Mouse (Mus musculus): Measurements from ENCODE around the gene AI467606. TPM values are rescaled to one million over a fixed set of nuclear protein-coding genes. Genes with fewer than 3 reads are reported as not detected.

Gene AI467606
- polyA plus RNA-seq, 1 experiment from 2014 or later: 2.2 TPM

GRCm38 (mm10) chr7:127113614-127114259, 22.6 kb downstream of the AI467606 start:
- H3K9ac ChIP-seq (ENCODE audit: low read depth, low read length): no peak overlapping the region
- no peaks in the 10 kb centered on the region for H3K4me1 ChIP-seq (ENCODE audit: control insufficient read depth, insufficient read depth, low read depth, low read length)
- ATAC-seq: no peak
- no peaks in the 10 kb centered on the region for H3K36me3 ChIP-seq (ENCODE audit: control insufficient read depth, insufficient read depth, low read length)
- no peak overlapping the region for H3K4me3 ChIP-seq (ENCODE audit: low read length)
- WGBS: 49% methylated on average over 12 of the region's 12 CpGs
- H3K27ac ChIP-seq (ENCODE audit: low read depth, low read length): no peak overlapping the region
- no peak overlapping the region for H3K4me2 ChIP-seq (ENCODE audit: low read length)
- no peaks in the 10 kb centered on the region for H3K27me3 ChIP-seq (replicated peaks; ENCODE audit: control insufficient read depth, insufficient read depth, low read length)
- no peaks in the 10 kb centered on the region for H3K9me3 ChIP-seq (ENCODE audit: control insufficient read depth, low read length)

GRCm38 (mm10) chr7:127114920-127115319, 23.8 kb downstream of the AI467606 start:
- Histone ChIP-seq H3K27ac (ENCODE audit: low read depth, low read length) (no peak overlapping the region), H3K4me1 (ENCODE audit: control insufficient read depth, insufficient read depth, low read depth, low read length) (no peaks in the 10 kb centered on the region), H3K9me3 (ENCODE audit: control insufficient read depth, low read length) (no peaks in the 10 kb centered on the region), H3K9ac (ENCODE audit: low read depth, low read length) (no peak overlapping the region), H3K4me2 (ENCODE audit: low read length) (no peak overlapping the region), H3K36me3 (ENCODE audit: control insufficient read depth, insufficient read depth, low read length) (no peaks in the 10 kb centered on the region), H3K4me3 (ENCODE audit: low read length) (no peak overlapping the region), H3K27me3 (replicated peaks; ENCODE audit: control insufficient read depth, insufficient read depth, low read length) (no peaks in the 10 kb centered on the region)
- ATAC-seq: no peak
- 84% methylated on average over 11 of the region's 11 CpGs for WGBS

- H3K9ac ChIP-seq (ENCODE audit: low read depth, low read length): no peak overlapping the region
Observed at GRCm38 (mm10) chr7:127116331-127116935, 25.3 kb downstream of the AI467606 start.

GRCm38 (mm10) chr7:127117948-127118347, 26.8 kb downstream of the AI467606 start:
- H3K4me3 ChIP-seq (ENCODE audit: low read length): no peak overlapping the region
- no peak overlapping the region for H3K27ac ChIP-seq (ENCODE audit: low read depth, low read length)
- H3K36me3 ChIP-seq (ENCODE audit: control insufficient read depth, insufficient read depth, low read length): no peaks in the 10 kb centered on the region
- no peaks in the 10 kb centered on the region for H3K4me1 ChIP-seq (ENCODE audit: control insufficient read depth, insufficient read depth, low read depth, low read length)
- H3K4me2 ChIP-seq (ENCODE audit: low read length): no peak overlapping the region; the same call in 1 of the 2 replicates
- 47% methylated on average over 5 of the region's 5 CpGs for WGBS
- H3K9me3 ChIP-seq (ENCODE audit: control insufficient read depth, low read length): no peaks in the 10 kb centered on the region
- H3K27me3 ChIP-seq (replicated peaks; ENCODE audit: control insufficient read depth, insufficient read depth, low read length): peaks cover 7% of the 10 kb centered on the region; the same call in 1 of the 2 replicates
- no peak for ATAC-seq
- no peak overlapping the region for H3K9ac ChIP-seq (ENCODE audit: low read depth, low read length)

More at GRCm38 (mm10) chr7:127116331-127116935, 25.3 kb downstream of the AI467606 start:
- H3K36me3 ChIP-seq (ENCODE audit: control insufficient read depth, insufficient read depth, low read length): no peaks in the 10 kb centered on the region
- H3K27me3 ChIP-seq (replicated peaks; ENCODE audit: control insufficient read depth, insufficient read depth, low read length): 0 out of 2 replicates have a peak, but pooled peaks cover 5% of the 10 kb centered on the region
- H3K4me2 ChIP-seq (ENCODE audit: low read length): no peak overlapping the region
- H3K4me3 ChIP-seq (ENCODE audit: low read length): no peak overlapping the region
- no peaks in the 10 kb centered on the region for H3K9me3 ChIP-seq (ENCODE audit: control insufficient read depth, low read length)
- H3K27ac ChIP-seq (ENCODE audit: low read depth, low read length): no peak overlapping the region
- no peaks in the 10 kb centered on the region for H3K4me1 ChIP-seq (ENCODE audit: control insufficient read depth, insufficient read depth, low read depth, low read length)
- 43% methylated on average over 11 of the region's 11 CpGs for WGBS
- ATAC-seq: no peak

GRCm38 (mm10) chr7:127118671-127119445, 27.7 kb downstream of the AI467606 start:
- H3K4me2 ChIP-seq (ENCODE audit: low read length): no peak overlapping the region
- H3K9me3 ChIP-seq (ENCODE audit: control insufficient read depth, low read length): no peaks in the 10 kb centered on the region
- H3K4me3 ChIP-seq (ENCODE audit: low read length): no peak overlapping the region
- no peak for ATAC-seq
- H3K36me3 ChIP-seq (ENCODE audit: control insufficient read depth, insufficient read depth, low read length): no peaks in the 10 kb centered on the region
- no peaks in the 10 kb centered on the region for H3K4me1 ChIP-seq (ENCODE audit: control insufficient read depth, insufficient read depth, low read depth, low read length)
- peaks cover 7% of the 10 kb centered on the region; the same call in 1 of the 2 replicates for H3K27me3 ChIP-seq (replicated peaks; ENCODE audit: control insufficient read depth, insufficient read depth, low read length)
- H3K27ac ChIP-seq (ENCODE audit: low read depth, low read length): no peak overlapping the region
- no peak overlapping the region for H3K9ac ChIP-seq (ENCODE audit: low read depth, low read length)
- 40% methylated on average over 14 of the region's 14 CpGs for WGBS

- H3K36me3 ChIP-seq (ENCODE audit: control insufficient read depth, insufficient read depth, low read length): no peaks in the 10 kb centered on the region
- peaks cover 5% of the 10 kb centered on the region; the same call in 1 of the 2 replicates for H3K9me3 ChIP-seq (ENCODE audit: control insufficient read depth, low read length)
- H3K27me3 ChIP-seq (replicated peaks; ENCODE audit: control insufficient read depth, insufficient read depth, low read length): peaks cover 7% of the 10 kb centered on the region; the same call in 1 of the 2 replicates
- no peak for ATAC-seq
- H3K4me3 ChIP-seq (ENCODE audit: low read length): no peak overlapping the region
- 11% methylated on average over 21 of the region's 21 CpGs for WGBS
- no peaks in the 10 kb centered on the region for H3K4me1 ChIP-seq (ENCODE audit: control insufficient read depth, insufficient read depth, low read depth, low read length)
- no peak overlapping the region for H3K9ac ChIP-seq (ENCODE audit: low read depth, low read length)
- H3K27ac ChIP-seq (ENCODE audit: low read depth, low read length): no peak overlapping the region
- no peak overlapping the region for H3K4me2 ChIP-seq (ENCODE audit: low read length)
Observed at GRCm38 (mm10) chr7:127121061-127121910, 30.1 kb downstream of the AI467606 start.

- Histone ChIP-seq H3K4me2 (ENCODE audit: low read length) (no peak within 1 kb of the TSS), H3K4me3 (ENCODE audit: low read length) (no peak within 1 kb of the TSS), H3K9ac (ENCODE audit: low read depth, low read length) (no peak within 1 kb of the TSS), H3K27me3 (replicated peaks; ENCODE audit: control insufficient read depth, insufficient read depth, low read length) (peaks cover 7% of the 10 kb centered on the region; the same call in 1 of the 2 replicates), H3K36me3 (ENCODE audit: control insufficient read depth, insufficient read depth, low read length) (no peaks in the 10 kb centered on the region), H3K27ac (ENCODE audit: low read depth, low read length) (no peak within 1 kb of the TSS), H3K9me3 (ENCODE audit: control insufficient read depth, low read length) (peaks cover 5% of the 10 kb centered on the region; the same call in 1 of the 2 replicates), H3K4me1 (ENCODE audit: control insufficient read depth, insufficient read depth, low read depth, low read length) (no peaks in the 10 kb centered on the region)
- no peak for ATAC-seq
- 13% methylated on average over 7 of the region's 7 CpGs for WGBS
Observed at GRCm38 (mm10) chr7:127121911-127122270, 30.7 kb downstream of the AI467606 start, which contains the start of gene Qprt. TSS of gene Qprt (minus strand) at chr7:127122226.

- no peaks in the 10 kb centered on the region for H3K4me1 ChIP-seq (ENCODE audit: control insufficient read depth, insufficient read depth, low read depth, low read length)
- H3K36me3 ChIP-seq (ENCODE audit: control insufficient read depth, insufficient read depth, low read length): no peaks in the 10 kb centered on the region
- H3K27ac ChIP-seq (ENCODE audit: low read depth, low read length): no peak overlapping the region
- no peak overlapping the region for H3K4me2 ChIP-seq (ENCODE audit: low read length)
- H3K9ac ChIP-seq (ENCODE audit: low read depth, low read length): no peak overlapping the region
- H3K4me3 ChIP-seq (ENCODE audit: low read length): no peak overlapping the region
- WGBS: 12% methylated on average over 4 of the region's 4 CpGs
- H3K27me3 ChIP-seq (replicated peaks; ENCODE audit: control insufficient read depth, insufficient read depth, low read length): no peaks in the 10 kb centered on the region
- no peaks in the 10 kb centered on the region; the same call in 1 of the 2 replicates for H3K9me3 ChIP-seq (ENCODE audit: control insufficient read depth, low read length)
- no peak for ATAC-seq
Observed at GRCm38 (mm10) chr7:127129638-127130037, 38.5 kb downstream of the AI467606 start.
